Mouse (Mus musculus): ENCODE measurements around the gene Akr1a1. TPM values are rescaled to one million over a fixed set of nuclear protein-coding genes. Genes with fewer than 3 reads are reported as not detected.

Gene Akr1a1
- polyA plus RNA-seq, 1 experiment from 2014 or later, result 734 TPM

DNA sequence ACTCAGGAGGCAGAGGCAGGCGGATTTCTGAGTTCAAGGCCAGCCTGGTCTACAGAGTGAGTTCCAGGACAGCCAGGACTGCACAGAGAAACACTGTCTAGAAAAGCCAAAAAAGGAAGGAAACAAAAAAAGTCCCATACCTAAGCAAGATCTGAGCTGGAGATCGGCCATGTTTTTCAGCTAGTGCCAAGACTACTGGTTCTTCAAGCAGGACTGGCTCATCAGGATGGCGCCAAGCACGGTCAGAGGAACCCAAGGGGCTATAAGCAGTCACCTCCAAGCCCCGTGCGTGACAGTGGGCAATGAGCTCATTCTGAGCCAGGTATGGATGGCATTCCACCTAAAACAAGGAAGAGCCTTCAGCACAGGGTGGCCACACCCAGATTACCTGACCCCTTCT, 12.7 kb downstream of the Akr1a1 start:
- Histone ChIP-seq H3K9me3 (ENCODE audit: low read length) (no peaks in the 10 kb centered on the region), H3K9ac (replicated peaks; ENCODE audit: low read depth) (no peak overlapping the region), H3K4me1 (ENCODE audit: insufficient read depth, low read depth, low read length) (no peaks in the 10 kb centered on the region), H3K36me3 (ENCODE audit: insufficient read depth, low read length) (peaks cover 48% of the 10 kb centered on the region), H3K27me3 (replicated peaks; ENCODE audit: insufficient read depth, low read length) (no peaks in the 10 kb centered on the region), H3K4me3 (ENCODE audit: low read depth, low read length) (no peak overlapping the region), H3K4me2 (replicated peaks; ENCODE audit: low read depth, low read length) (no peak overlapping the region), H3K27ac (ENCODE audit: low read length) (no peak overlapping the region)
- TF ChIP-seq EP300 (IDR thresholded peaks at IDR 0.05) (no peak), CTCF (IDR thresholded peaks at IDR 0.05) (no peak)
- DNase-seq (ENCODE audit: low spot score) (no peak), ATAC-seq (no peak)
- 88% methylated on average over 6 of the region's 6 CpGs for WGBS

GRCm38 (mm10) chr4:116635197-116635596, 16.3 kb downstream of the Akr1a1 start:
- ATAC-seq, result no peak
- Histone ChIP-seq H3K4me2 (replicated peaks; ENCODE audit: low read depth, low read length) (no peak overlapping the region), H3K4me1 (ENCODE audit: insufficient read depth, low read depth, low read length) (no peaks in the 10 kb centered on the region), H3K27ac (ENCODE audit: low read length) (no peak overlapping the region), H3K36me3 (ENCODE audit: insufficient read depth, low read length) (peaks cover 30% of the 10 kb centered on the region), H3K27me3 (replicated peaks; ENCODE audit: insufficient read depth, low read length) (no peaks in the 10 kb centered on the region), H3K9ac (replicated peaks; ENCODE audit: low read depth) (no peak overlapping the region), H3K9me3 (ENCODE audit: low read length) (no peaks in the 10 kb centered on the region), H3K4me3 (ENCODE audit: low read depth, low read length) (no peak overlapping the region)
- no peak for DNase-seq (ENCODE audit: low spot score)
- TF ChIP-seq CTCF (IDR thresholded peaks at IDR 0.05), result no peak
- TF ChIP-seq EP300 (IDR thresholded peaks at IDR 0.05), result no peak
- WGBS, result 94% methylated on average over 1 of the region's 1 CpGs

DNA sequence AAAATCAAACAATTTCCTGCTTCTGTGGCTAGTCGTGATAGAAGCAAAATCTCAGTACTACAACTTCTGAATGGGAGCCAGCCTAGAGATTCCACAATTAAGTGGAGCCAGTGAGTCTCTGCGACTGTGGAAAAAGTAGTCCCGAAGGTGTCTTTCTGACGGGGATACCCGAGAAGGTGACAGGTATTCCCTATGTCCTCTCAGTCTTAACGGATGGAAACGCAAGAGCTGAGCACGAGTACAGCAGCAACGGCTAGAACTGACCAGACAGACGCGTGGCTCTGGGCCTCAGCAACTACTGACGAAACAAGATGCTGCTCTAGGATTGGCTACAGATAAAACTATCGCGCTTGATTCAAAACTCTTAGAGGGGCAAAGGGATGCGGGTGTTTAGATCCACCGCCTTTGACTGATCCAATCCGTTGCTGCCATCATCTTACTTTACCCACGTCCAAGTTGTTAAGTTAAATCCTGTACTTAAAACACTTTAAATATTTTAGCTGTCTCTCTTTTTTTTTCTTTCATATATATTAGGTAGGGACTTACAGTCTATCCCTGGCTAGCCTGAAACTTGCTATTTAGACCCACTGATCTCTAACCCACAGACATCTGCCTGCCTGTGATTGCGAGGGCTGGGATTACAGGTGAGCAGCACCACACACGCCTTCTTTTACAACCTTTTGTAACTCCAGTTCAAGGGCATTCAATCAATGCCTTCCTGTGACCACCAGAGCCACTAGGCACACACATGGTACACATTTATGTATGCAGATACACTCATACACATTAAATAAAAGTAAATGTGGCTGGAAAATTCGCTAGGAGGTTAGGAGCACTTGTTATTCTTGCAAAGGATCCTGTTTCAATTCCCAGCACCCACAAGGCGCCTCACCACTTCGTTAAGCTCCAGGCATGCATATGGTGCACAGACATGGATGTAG, 23.5 kb downstream of the Akr1a1 start, which contains the start of gene Nasp:
Nasp (minus strand) TSS at position 220 of the 941 bp plus-strand sequence.
- 8% methylated on average over 23 of the region's 23 CpGs for WGBS
- no peaks in the 10 kb centered on the region for H3K36me3 ChIP-seq (ENCODE audit: insufficient read depth, low read length)
- no peaks in the 10 kb centered on the region for H3K9me3 ChIP-seq (ENCODE audit: low read length)
- peak; percentile 95 for DNase-seq (ENCODE audit: low spot score)
- ATAC-seq, result peak; percentile 92
- H3K4me3 ChIP-seq (ENCODE audit: low read depth, low read length), result peak within 1 kb of the TSS; percentile 99
- peak within 1 kb of the TSS; percentile 68 for H3K9ac ChIP-seq (replicated peaks; ENCODE audit: low read depth)
- H3K4me1 ChIP-seq (ENCODE audit: insufficient read depth, low read depth, low read length), result no peaks in the 10 kb centered on the region
- no peak for TF ChIP-seq EP300 (IDR thresholded peaks at IDR 0.05)
- no peak for TF ChIP-seq CTCF (IDR thresholded peaks at IDR 0.05)
- H3K27ac ChIP-seq (ENCODE audit: low read length), result peak within 1 kb of the TSS; percentile 92
- H3K4me2 ChIP-seq (replicated peaks; ENCODE audit: low read depth, low read length), result peak within 1 kb of the TSS; percentile 55
- no peaks in the 10 kb centered on the region for H3K27me3 ChIP-seq (replicated peaks; ENCODE audit: insufficient read depth, low read length)

- under 1% methylated on average over 13 of the region's 13 CpGs for WGBS
- ATAC-seq, result peak; percentile 95
Observed at GRCm38 (mm10) chr4:116627359-116627716, 24.1 kb downstream of the Akr1a1 start.

GRCm38 (mm10) chr4:116626658-116627358, 24.7 kb downstream of the Akr1a1 start:
- Histone ChIP-seq H3K27me3 (replicated peaks; ENCODE audit: insufficient read depth, low read length) (no peaks in the 10 kb centered on the region), H3K4me2 (replicated peaks; ENCODE audit: low read depth, low read length) (peak overlapping the region; percentile 55), H3K36me3 (ENCODE audit: insufficient read depth, low read length) (no peaks in the 10 kb centered on the region), H3K9me3 (ENCODE audit: low read length) (no peaks in the 10 kb centered on the region), H3K9ac (replicated peaks; ENCODE audit: low read depth) (peak overlapping the region; percentile 68), H3K4me3 (ENCODE audit: low read depth, low read length) (peak overlapping the region; percentile 99), H3K27ac (ENCODE audit: low read length) (peak overlapping the region; percentile 92), H3K4me1 (ENCODE audit: insufficient read depth, low read depth, low read length) (no peaks in the 10 kb centered on the region)
- WGBS, result 1% methylated on average over 45 of the region's 53 CpGs
- peak; percentile 82 for ATAC-seq
- peak; percentile 93 for DNase-seq (ENCODE audit: low spot score)
- TF ChIP-seq CTCF (IDR thresholded peaks at IDR 0.05), result peak; percentile 26
- TF ChIP-seq EP300 (IDR thresholded peaks at IDR 0.05), result no peak

More at GRCm38 (mm10) chr4:116627359-116627716, 24.1 kb downstream of the Akr1a1 start:
- Histone ChIP-seq H3K9ac (replicated peaks; ENCODE audit: low read depth) (peak overlapping the region; percentile 68), H3K4me2 (replicated peaks; ENCODE audit: low read depth, low read length) (peak overlapping the region; percentile 55), H3K27me3 (replicated peaks; ENCODE audit: insufficient read depth, low read length) (no peaks in the 10 kb centered on the region), H3K4me3 (ENCODE audit: low read depth, low read length) (peak overlapping the region; percentile 99), H3K9me3 (ENCODE audit: low read length) (no peaks in the 10 kb centered on the region), H3K36me3 (ENCODE audit: insufficient read depth, low read length) (no peaks in the 10 kb centered on the region), H3K27ac (ENCODE audit: low read length) (peak overlapping the region; percentile 92), H3K4me1 (ENCODE audit: insufficient read depth, low read depth, low read length) (no peaks in the 10 kb centered on the region)
- TF ChIP-seq EP300 (IDR thresholded peaks at IDR 0.05) (no peak), CTCF (IDR thresholded peaks at IDR 0.05) (no peak)
- DNase-seq (ENCODE audit: low spot score), result peak; percentile 96

DNA sequence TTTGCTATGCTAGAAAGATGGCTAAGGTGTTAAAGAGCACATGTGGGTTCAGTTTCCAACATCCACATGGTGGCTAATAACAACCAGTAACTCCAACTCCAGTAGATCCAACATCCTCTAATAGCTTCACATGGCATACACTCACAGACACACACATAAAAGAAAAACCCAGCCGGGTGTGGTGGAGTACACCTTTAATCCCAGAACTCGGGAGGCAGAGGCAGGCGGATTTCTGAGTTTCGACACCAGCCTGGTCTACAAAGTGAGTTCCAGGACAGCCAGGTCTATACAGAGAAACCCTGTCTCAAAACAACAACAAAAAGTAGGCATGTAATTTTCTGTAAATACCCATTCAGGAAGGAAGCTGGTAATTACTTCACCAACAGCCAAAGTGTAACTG, 26.6 kb downstream of the Akr1a1 start:
- ATAC-seq (no peak), DNase-seq (ENCODE audit: low spot score) (no peak)
- no peaks in the 10 kb centered on the region for H3K4me1 ChIP-seq (ENCODE audit: insufficient read depth, low read depth, low read length)
- H3K27me3 ChIP-seq (replicated peaks; ENCODE audit: insufficient read depth, low read length), result no peaks in the 10 kb centered on the region
- H3K4me2 ChIP-seq (replicated peaks; ENCODE audit: low read depth, low read length), result no peak overlapping the region
- no peak overlapping the region for H3K27ac ChIP-seq (ENCODE audit: low read length)
- no peak overlapping the region for H3K4me3 ChIP-seq (ENCODE audit: low read depth, low read length)
- WGBS, result 92% methylated on average over 4 of the region's 4 CpGs
- no peaks in the 10 kb centered on the region for H3K9me3 ChIP-seq (ENCODE audit: low read length)
- no peaks in the 10 kb centered on the region for H3K36me3 ChIP-seq (ENCODE audit: insufficient read depth, low read length)
- TF ChIP-seq CTCF (IDR thresholded peaks at IDR 0.05) (no peak), EP300 (IDR thresholded peaks at IDR 0.05) (no peak)
- H3K9ac ChIP-seq (replicated peaks; ENCODE audit: low read depth), result no peak overlapping the region
